Mouse (Mus musculus): ENCODE measurements around the gene Fbxo44. TPM values are rescaled to one million over a fixed set of nuclear protein-coding genes. Genes with fewer than 3 reads are reported as not detected.
"Not testable (repeated sequence)": the region's sequence is repeated elsewhere in the genome, so short reads cannot be mapped to it uniquely, and the experiment has no call there.

Gene Fbxo44
- polyA plus RNA-seq, 1 experiment = 21.6 TPM

DNA sequence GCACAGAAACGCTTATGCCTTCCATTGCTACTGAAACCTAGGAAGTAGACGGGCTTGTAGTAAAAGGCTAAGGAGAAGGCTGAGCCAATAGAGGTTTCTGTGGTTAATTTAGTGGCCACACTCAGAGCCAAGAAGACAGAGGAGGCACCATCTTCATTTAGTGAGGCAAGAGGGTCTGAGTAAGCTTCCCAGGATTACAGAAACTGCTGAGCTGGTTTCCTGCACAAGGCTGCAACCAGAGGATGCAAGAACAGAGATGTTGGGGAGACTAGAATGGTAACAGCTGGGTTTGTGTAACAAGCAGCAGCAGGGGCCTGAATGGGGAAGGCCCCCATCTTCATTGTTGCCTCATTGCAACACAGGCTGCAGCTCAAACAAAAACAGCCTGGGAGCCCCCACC is 31.6 kb downstream of the Fbxo44 start:
- no peak overlapping the region for H3K4me3 ChIP-seq (ENCODE audit: insufficient read depth, low read depth, low read length)
- no peak overlapping the region for H3K27ac ChIP-seq (replicated peaks; ENCODE audit: low read depth, low read length)
- H3K4me1 ChIP-seq (ENCODE audit: control insufficient read depth, insufficient read depth, insufficient read length, low read length) = no peaks in the 10 kb centered on the region

GRCm38 (mm10) chr4:148128241-148128640 is 32.0 kb downstream of the Fbxo44 start:
- no peaks in the 10 kb centered on the region for H3K4me1 ChIP-seq (ENCODE audit: control insufficient read depth, insufficient read depth, insufficient read length, low read length)
- no peak overlapping the region for H3K4me3 ChIP-seq (ENCODE audit: insufficient read depth, low read depth, low read length)
- H3K27ac ChIP-seq (replicated peaks; ENCODE audit: low read depth, low read length) = no peak overlapping the region

DNA sequence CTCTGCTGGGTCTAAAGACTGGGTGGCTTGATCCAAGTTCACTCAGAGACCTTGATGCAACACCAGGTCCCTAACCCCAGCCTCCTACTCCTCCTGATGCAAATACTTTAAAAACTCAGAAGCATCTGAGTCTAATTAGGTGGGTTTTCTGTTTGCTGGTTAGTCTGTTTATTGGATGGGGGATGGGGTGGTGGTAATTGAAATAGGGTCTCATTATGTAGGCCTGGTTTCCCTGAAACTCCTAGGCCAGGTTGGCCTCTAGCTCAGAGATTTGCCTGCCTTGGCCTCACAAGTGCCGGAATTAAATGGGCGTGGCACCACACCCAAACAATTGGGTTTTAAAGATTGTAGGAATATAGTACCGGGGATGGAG is 37.6 kb downstream of the Fbxo44 start:
- Histone ChIP-seq H3K27ac (replicated peaks; ENCODE audit: low read depth, low read length) (no peak overlapping the region), H3K4me1 (ENCODE audit: control insufficient read depth, insufficient read depth, insufficient read length, low read length) (no peaks in the 10 kb centered on the region), H3K4me3 (ENCODE audit: insufficient read depth, low read depth, low read length) (no peak overlapping the region)

DNA sequence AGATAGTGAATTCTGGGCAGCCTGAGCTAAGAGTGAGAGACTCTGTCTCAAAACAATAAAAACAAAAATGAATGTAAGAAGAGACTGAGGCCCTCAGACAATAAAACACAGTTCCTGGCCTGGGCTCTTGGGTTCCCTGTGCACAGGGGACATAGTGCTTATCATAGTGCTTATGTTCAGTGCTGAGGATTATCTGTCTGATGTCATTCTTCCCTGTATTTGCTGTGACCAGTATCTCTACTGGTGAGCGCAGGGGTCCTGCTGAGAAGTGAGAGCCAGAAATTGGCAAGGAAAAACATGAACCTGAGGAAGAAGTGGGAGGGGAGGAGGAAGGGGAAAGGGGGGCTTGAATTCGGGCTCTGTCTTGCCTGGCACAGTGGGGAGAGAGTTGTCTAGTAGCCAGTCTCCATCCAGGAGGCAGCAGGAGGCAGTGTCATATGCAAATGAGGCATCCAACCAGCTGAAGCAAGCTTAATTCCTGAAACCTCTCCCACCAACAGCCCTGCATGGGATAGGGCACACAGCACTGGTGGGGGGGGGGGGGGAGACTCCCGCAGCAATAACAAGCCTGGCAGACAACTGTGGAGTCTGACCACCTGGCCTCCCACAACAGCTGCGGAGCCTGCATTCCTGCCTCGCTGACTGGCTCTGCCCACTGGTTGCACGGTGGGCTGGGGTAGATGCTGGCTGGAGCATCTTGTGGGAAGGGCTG is 38.1 kb downstream of the Fbxo44 start:
- Histone ChIP-seq H3K4me3 (ENCODE audit: insufficient read depth, low read depth, low read length) (no peak overlapping the region), H3K4me1 (ENCODE audit: control insufficient read depth, insufficient read depth, insufficient read length, low read length) (no peaks in the 10 kb centered on the region), H3K27ac (replicated peaks; ENCODE audit: low read depth, low read length) (no peak overlapping the region)

GRCm38 (mm10) chr4:148121362-148121761 is 38.9 kb downstream of the Fbxo44 start:
- Histone ChIP-seq H3K27ac (replicated peaks; ENCODE audit: low read depth, low read length) (no peak overlapping the region), H3K4me1 (ENCODE audit: control insufficient read depth, insufficient read depth, insufficient read length, low read length) (no peaks in the 10 kb centered on the region), H3K4me3 (ENCODE audit: insufficient read depth, low read depth, low read length) (no peak overlapping the region)

- Histone ChIP-seq H3K27ac (replicated peaks; ENCODE audit: low read depth, low read length) (no peak overlapping the region), H3K4me3 (ENCODE audit: insufficient read depth, low read depth, low read length) (no peak overlapping the region), H3K4me1 (ENCODE audit: control insufficient read depth, insufficient read depth, insufficient read length, low read length) (no peaks in the 10 kb centered on the region)
These were observed 39.7 kb downstream of the Fbxo44 start for GRCm38 (mm10) chr4:148120555-148120954.

DNA sequence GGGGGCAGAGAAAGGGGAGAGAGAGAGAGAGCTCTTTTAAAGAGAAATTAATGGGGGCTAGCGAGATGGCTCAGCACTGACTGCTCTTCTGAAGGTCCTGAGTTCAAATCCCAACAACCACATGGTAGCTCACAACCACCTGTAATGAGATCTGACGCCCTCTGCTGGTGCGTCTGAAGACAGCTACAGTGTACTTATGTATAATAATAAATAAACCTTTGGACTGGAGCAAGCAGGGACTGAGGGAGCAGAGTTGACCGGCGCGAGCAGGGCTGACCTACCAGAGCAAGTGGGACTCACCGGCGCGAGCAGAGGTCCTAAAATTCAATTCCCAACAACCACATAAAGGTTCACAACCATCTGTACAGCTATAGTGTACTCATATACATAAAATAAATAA is 40.7 kb downstream of the Fbxo44 start:
- not testable (repeated sequence) for H3K4me1 ChIP-seq (ENCODE audit: control insufficient read depth, insufficient read depth, insufficient read length, low read length); H3K27ac ChIP-seq (replicated peaks; ENCODE audit: low read depth, low read length); H3K4me3 ChIP-seq (ENCODE audit: insufficient read depth, low read depth, low read length)

- no peak overlapping the region for H3K4me3 ChIP-seq (ENCODE audit: insufficient read depth, low read depth, low read length)
- H3K4me1 ChIP-seq (ENCODE audit: control insufficient read depth, insufficient read depth, insufficient read length, low read length) = no peaks in the 10 kb centered on the region
- H3K27ac ChIP-seq (replicated peaks; ENCODE audit: low read depth, low read length) = no peak overlapping the region
These were observed 42.9 kb downstream of the Fbxo44 start for GRCm38 (mm10) chr4:148117392-148117791.

GRCm38 (mm10) chr4:148116657-148117056 is 43.6 kb downstream of the Fbxo44 start:
- H3K4me3 ChIP-seq (ENCODE audit: insufficient read depth, low read depth, low read length) = no peak overlapping the region
- no peaks in the 10 kb centered on the region for H3K4me1 ChIP-seq (ENCODE audit: control insufficient read depth, insufficient read depth, insufficient read length, low read length)
- no peak overlapping the region for H3K27ac ChIP-seq (replicated peaks; ENCODE audit: low read depth, low read length)

DNA sequence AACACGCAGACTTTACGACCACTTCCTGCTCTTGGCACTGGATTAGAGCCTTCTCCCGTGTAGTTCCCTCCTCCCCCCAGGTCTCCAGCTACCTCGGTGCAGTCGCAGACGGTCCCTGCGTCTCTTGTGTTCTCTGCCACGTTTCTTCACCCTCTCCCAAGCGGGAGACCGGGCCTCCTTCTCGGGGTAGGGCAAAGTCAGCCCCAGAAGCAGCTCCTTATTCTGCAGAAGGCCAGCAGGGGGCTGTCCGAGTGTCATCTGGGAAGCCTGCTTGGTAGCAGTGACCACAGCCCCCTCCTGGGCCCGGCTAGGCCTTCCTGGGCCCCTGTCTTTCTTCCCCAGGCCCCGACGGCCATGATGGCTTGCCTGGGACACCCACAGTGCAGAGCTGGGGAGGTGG is 44.8 kb downstream of the Fbxo44 start:
- H3K4me1 ChIP-seq (ENCODE audit: control insufficient read depth, insufficient read depth, insufficient read length, low read length) = no peaks in the 10 kb centered on the region
- H3K4me3 ChIP-seq (ENCODE audit: insufficient read depth, low read depth, low read length) = no peak overlapping the region
- H3K27ac ChIP-seq (replicated peaks; ENCODE audit: low read depth, low read length) = no peak overlapping the region

DNA sequence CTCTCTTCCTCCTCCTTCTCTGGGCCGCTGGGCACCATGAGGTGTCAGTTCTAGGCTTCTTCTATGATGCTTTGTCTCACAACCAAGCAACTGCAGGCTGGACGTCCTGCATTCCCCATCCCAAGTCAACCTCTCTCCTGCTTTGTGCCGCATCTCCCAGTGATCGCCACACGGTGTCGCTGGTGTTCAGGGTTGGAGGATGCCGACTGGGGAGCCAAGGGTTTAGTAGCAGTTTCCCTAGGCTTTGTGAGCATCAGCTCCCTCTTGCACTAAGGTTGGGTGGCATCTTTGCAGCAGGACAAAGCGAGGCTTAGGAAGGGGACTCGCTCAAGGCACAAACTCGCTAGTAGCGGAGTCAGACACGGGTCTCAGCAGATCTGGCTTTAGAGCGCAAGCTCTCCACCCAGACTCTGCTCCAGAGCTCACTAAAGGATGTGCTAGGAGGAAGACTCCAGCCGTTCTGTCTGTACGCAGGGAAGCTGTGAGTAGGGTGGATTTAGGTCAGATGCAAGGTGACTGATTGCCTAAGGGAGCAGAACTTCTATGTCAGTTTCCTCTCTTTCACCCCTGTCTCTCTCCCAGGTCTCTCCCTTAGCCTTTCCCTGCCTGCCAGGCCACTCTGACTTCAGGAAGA is 45.4 kb downstream of the Fbxo44 start:
- Histone ChIP-seq H3K4me3 (ENCODE audit: insufficient read depth, low read depth, low read length) (no peak overlapping the region), H3K4me1 (ENCODE audit: control insufficient read depth, insufficient read depth, insufficient read length, low read length) (no peaks in the 10 kb centered on the region)

GRCm38 (mm10) chr4:148112519-148112918 is 47.8 kb downstream of the Fbxo44 start:
- Histone ChIP-seq H3K4me3 (ENCODE audit: insufficient read depth, low read depth, low read length) (no peak overlapping the region), H3K4me1 (ENCODE audit: control insufficient read depth, insufficient read depth, insufficient read length, low read length) (no peaks in the 10 kb centered on the region), H3K27ac (replicated peaks; ENCODE audit: low read depth, low read length) (no peak overlapping the region)

More for the DNA sequence above, 45.4 kb downstream of the Fbxo44 start:
- no peak overlapping the region for H3K27ac ChIP-seq (replicated peaks; ENCODE audit: low read depth, low read length)

- Histone ChIP-seq H3K4me1 (ENCODE audit: control insufficient read depth, insufficient read depth, insufficient read length, low read length) (no peaks in the 10 kb centered on the region), H3K4me3 (ENCODE audit: insufficient read depth, low read depth, low read length) (no peak overlapping the region), H3K27ac (replicated peaks; ENCODE audit: low read depth, low read length) (no peak overlapping the region)
These were observed 51.1 kb downstream of the Fbxo44 start for GRCm38 (mm10) chr4:148109215-148109614.

DNA sequence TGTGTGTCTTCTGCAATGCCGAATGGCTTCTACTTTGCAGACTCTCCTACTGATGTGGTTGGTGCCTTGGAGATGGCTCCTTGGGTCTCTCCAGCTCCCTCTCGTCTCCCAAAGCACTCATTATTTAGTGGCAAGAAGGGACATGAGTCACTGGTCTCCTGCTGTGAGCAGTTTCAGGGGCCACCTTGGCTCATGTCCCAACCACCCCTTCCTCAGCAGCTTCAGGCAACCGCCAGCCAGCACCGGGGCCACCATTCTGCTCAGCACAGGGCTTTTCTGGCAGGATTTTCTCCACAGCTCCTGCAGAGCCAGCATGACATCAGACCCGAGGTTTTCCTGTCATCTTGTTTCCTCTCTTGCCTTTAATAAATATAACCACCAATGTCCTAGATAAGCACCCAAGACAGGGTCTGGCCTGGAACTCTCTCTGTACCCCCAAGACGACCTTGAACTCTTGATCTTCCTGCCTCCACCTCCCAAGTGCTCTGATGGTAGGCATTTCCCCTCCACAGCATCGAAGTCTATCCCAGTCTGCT is 51.6 kb downstream of the Fbxo44 start:
- H3K27ac ChIP-seq (replicated peaks; ENCODE audit: low read depth, low read length) = no peak overlapping the region
- no peaks in the 10 kb centered on the region for H3K4me1 ChIP-seq (ENCODE audit: control insufficient read depth, insufficient read depth, insufficient read length, low read length)
- no peak overlapping the region for H3K4me3 ChIP-seq (ENCODE audit: insufficient read depth, low read depth, low read length)

DNA sequence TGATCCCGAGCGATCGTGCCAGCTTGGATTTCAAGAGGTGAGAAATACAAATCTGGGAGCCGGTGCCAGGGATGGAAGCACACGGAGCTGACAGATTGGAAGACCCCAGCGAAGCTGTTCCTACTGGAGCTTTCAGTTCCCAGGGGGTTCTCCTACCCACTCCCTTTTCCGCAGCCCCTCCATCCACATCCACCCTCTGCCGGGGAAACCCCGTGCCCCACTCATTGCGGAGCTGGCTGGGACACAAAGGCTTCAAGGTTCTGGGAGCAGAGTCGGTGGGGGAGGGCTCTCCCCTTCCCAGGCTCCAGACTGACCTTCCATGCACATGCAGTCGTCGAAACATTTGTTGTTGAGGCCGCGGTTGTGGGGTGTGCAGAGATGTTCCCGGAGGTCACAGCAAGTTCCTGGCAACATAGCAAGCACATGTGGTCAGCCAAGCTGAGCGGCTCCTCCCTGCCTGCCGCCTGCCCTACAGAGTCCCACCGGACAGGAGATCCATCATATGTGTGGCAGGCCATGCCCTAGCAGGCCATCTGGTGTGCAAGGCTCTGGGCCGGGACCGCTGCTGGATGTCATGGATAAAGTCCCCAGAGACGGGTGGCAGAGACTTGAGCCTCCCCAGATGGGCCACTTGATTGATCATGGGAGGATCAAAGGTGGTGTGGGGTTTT is 52.5 kb downstream of the Fbxo44 start:
- no peaks in the 10 kb centered on the region for H3K4me1 ChIP-seq (ENCODE audit: control insufficient read depth, insufficient read depth, insufficient read length, low read length)
- no peak overlapping the region for H3K27ac ChIP-seq (replicated peaks; ENCODE audit: low read depth, low read length)
- no peak overlapping the region for H3K4me3 ChIP-seq (ENCODE audit: insufficient read depth, low read depth, low read length)

Data from brown adipose tissue, adult 24 weeks (tissue).